Mouse (Mus musculus): Measurements from ENCODE around the gene Gm8281.
"Not testable (repeated sequence)": the region's sequence is repeated elsewhere in the genome, so short reads cannot be mapped to it uniquely, and the experiment has no call there.

Gm8281 gene

GRCm38 (mm10) chr14:5070611-5071490 lies at the start of gene Gm8281:
Gene Gm8281 (plus strand): TSS chr14:5071040.
- not testable (repeated sequence) for DNase-seq (ENCODE audit: low spot score in 2 of 2)

DNA sequence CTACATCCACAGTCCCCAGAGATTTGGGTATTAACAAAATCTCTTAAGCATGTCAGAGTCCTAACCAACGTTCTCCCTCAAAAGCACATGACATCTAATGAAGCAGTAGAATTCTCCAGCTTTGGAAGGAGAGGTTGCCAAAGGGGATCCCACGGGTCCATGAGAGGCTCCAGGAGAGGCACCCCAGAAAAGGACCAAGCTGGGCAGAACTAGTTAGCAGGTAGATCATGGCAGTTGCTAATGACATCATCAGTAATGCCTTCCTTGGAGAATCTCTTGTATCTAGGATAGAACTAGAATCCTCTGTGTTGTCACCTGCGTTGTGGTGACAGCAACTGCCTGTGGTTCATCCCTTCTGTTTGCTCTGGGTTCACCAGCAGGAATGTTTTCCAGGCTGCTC lies 20.5 kb upstream of the Gm8281 start, which contains the start of gene 4930555G01Rik:
Gene 4930555G01Rik, plus strand, starts transcription at position 301 of the 400 bp plus-strand sequence.
- DNase-seq (ENCODE audit: low spot score in 2 of 2) = not testable (repeated sequence)

- DNase-seq (ENCODE audit: low spot score in 2 of 2) = not testable (repeated sequence)
These were observed 60.4 kb downstream of the Gm8281 start, which contains the start of gene Gm8279 for GRCm38 (mm10) chr14:5131219-5131618. Gene Gm8279 (plus strand): TSS chr14:5131519.

Measured in right cerebral cortex, postnatal 36 days (tissue).